Mouse (Mus musculus) CH12.LX (cell line): Measurements from ENCODE around the gene Cbl. TPM values are rescaled to one million over a fixed set of nuclear protein-coding genes. Genes with fewer than 3 reads are reported as not detected.

Experiments
- DNase-seq: peaks from one replicate; pipeline ENCODE4 v3.0.0-alpha.2; 2013; ENCODE audit errors: extremely low read depth
- H3K27ac ChIP-seq: 2 replicates; pipeline ENCODE4 v1.5.1; 2012; ENCODE audit warnings: low read depth, mild to moderate bottlenecking, control low read depth, moderate library complexity; ENCODE audit not compliant: insufficient read depth
- H3K27me3 ChIP-seq: replicated peaks from 2 replicates; pipeline ENCODE3; 2012; ENCODE audit warnings: inconsistent platforms
- H3K36me3 ChIP-seq, 2 experiments: replicated peaks in 1 of 2; 2 replicates each; pipeline versions ENCODE3 to v1.6.1; 2012; ENCODE audit warnings: inconsistent platforms in 1 of 2, low read length in 1 of 2, mild to moderate bottlenecking in 1 of 2, mixed read lengths in 1 of 2, moderate library complexity in 1 of 2; ENCODE audit not compliant: control insufficient read depth in 1 of 2, insufficient read depth in 1 of 2
- H3K4me1 ChIP-seq, 2 experiments: 2 replicates each; pipeline ENCODE4 v1.6.1; 2012; ENCODE audit warnings: inconsistent platforms in 1 of 2, moderate library complexity in 1 of 2; ENCODE audit not compliant: insufficient read depth in 2 of 2, control insufficient read depth in 1 of 2
- H3K4me2 ChIP-seq: 2 replicates; pipeline ENCODE4 v1.6.1; 2012; ENCODE audit warnings: low read depth, mild to moderate bottlenecking, control low read depth; ENCODE audit not compliant: poor library complexity, insufficient read depth, severe bottlenecking
- H3K4me3 ChIP-seq, 3 experiments: fragments of 150-350 bp in 1 of 3; sonication (generic) in 1 of 3; replicated peaks in 1 of 3; 2 replicates each; pipeline versions ENCODE3 to v1.5.1; 2011 to 2012; ENCODE audit warnings: low read depth in 2 of 3, low read length in 2 of 3, mild to moderate bottlenecking in 2 of 3, moderate library complexity in 2 of 3, control low read depth in 1 of 3, improper control_type of control experiment in 1 of 3, inconsistent platforms in 1 of 3, mixed read lengths in 1 of 3; ENCODE audit not compliant: poor library complexity in 1 of 3
- H3K79me2 ChIP-seq: replicated peaks from 2 replicates; pipeline ENCODE4 v1.6.1; 2012; ENCODE audit warnings: mild to moderate bottlenecking, moderate library complexity; ENCODE audit not compliant: control insufficient read depth, poor library complexity, insufficient read depth, severe bottlenecking; ENCODE audit errors: extremely low read depth
- H3K9ac ChIP-seq: 2 replicates; pipeline ENCODE4 v1.6.1; 2012; ENCODE audit warnings: low read depth, mild to moderate bottlenecking, control low read depth, moderate library complexity; ENCODE audit not compliant: insufficient read depth
- H3K9me3 ChIP-seq: replicated peaks from 2 replicates; pipeline ENCODE3; 2012; ENCODE audit warnings: low read length, inconsistent platforms, mixed read lengths
- BHLHE40 ChIP-seq: IDR thresholded peaks from 2 replicates; pipeline ENCODE4 v1.6.1; 2011; ENCODE audit warnings: mild to moderate bottlenecking, low read depth, low read length, improper control_type of control experiment
- CHD2 ChIP-seq: IDR thresholded peaks from 2 replicates; pipeline ENCODE4 v1.6.1; 2011; ENCODE audit warnings: low read length, improper control_type of control experiment
- E2F4 ChIP-seq: IDR thresholded peaks from 2 replicates; pipeline ENCODE4 v1.6.1; 2011; ENCODE audit warnings: low read depth, low read length, improper control_type of control experiment; ENCODE audit not compliant: insufficient replicate concordance
- EP300 ChIP-seq: IDR thresholded peaks from 2 replicates; pipeline ENCODE4 v1.6.1; 2011; ENCODE audit warnings: low read length, improper control_type of control experiment
- GABPA ChIP-seq: IDR thresholded peaks from 2 replicates; pipeline ENCODE4 v1.6.1; 2012; ENCODE audit warnings: low read depth, low read length, improper control_type of control experiment, inconsistent platforms; ENCODE audit not compliant: insufficient replicate concordance
- IRF4 ChIP-seq: IDR thresholded peaks from 2 replicates; pipeline ENCODE4 v1.6.1; 2014; ENCODE audit warnings: low read depth, mild to moderate bottlenecking, inconsistent platforms, low read length, improper control_type of control experiment
- JUN ChIP-seq: IDR thresholded peaks from 2 replicates; pipeline ENCODE4 v1.6.1; 2011; ENCODE audit warnings: low read depth, mild to moderate bottlenecking, low read length, improper control_type of control experiment, moderate library complexity; ENCODE audit not compliant: insufficient read depth
- MAX ChIP-seq: IDR thresholded peaks from 2 replicates; pipeline ENCODE4 v1.6.1; 2011; ENCODE audit warnings: low read length, improper control_type of control experiment
- MAZ ChIP-seq: IDR thresholded peaks from 2 replicates; pipeline ENCODE4 v1.6.1; 2012; ENCODE audit warnings: low read depth, mild to moderate bottlenecking, inconsistent platforms, low read length, improper control_type of control experiment, moderate library complexity
- MXI1 ChIP-seq: IDR thresholded peaks from 2 replicates; pipeline ENCODE4 v1.6.1; 2011; ENCODE audit warnings: mild to moderate bottlenecking, low read depth, low read length, improper control_type of control experiment
- NELFE ChIP-seq: IDR thresholded peaks from 2 replicates; pipeline ENCODE4 v1.6.1; 2011; ENCODE audit warnings: low read depth, low read length, improper control_type of control experiment
- NRF1 ChIP-seq: IDR thresholded peaks from 2 replicates; pipeline ENCODE4 v1.6.1; 2014; ENCODE audit warnings: low read depth, mild to moderate bottlenecking, inconsistent platforms, low read length, improper control_type of control experiment, moderate library complexity
- POLR2A ChIP-seq: IDR thresholded peaks from 2 replicates; pipeline ENCODE4 v1.6.1; 2011; ENCODE audit warnings: low read depth, mild to moderate bottlenecking, improper control_type of control experiment, low read length
- SIN3A ChIP-seq: IDR thresholded peaks from 2 replicates; pipeline ENCODE4 v1.6.1; 2012; ENCODE audit warnings: low read length, improper control_type of control experiment, inconsistent platforms
- TCF12 ChIP-seq: IDR thresholded peaks from 2 replicates; pipeline ENCODE4 v1.6.1; 2014; ENCODE audit warnings: low read depth, mild to moderate bottlenecking, inconsistent platforms, low read length, improper control_type of control experiment
- USF2 ChIP-seq: conservative IDR thresholded peaks from 2 replicates; pipeline ENCODE4 v1.6.1; 2011; ENCODE audit warnings: low read depth, low read length, improper control_type of control experiment
- ZKSCAN1 ChIP-seq: IDR thresholded peaks from 2 replicates; pipeline ENCODE4 v1.6.1; 2012; ENCODE audit warnings: low read depth, inconsistent platforms, low read length, improper control_type of control experiment, borderline replicate concordance
- dilution Hi-C: fragments of 300-500 bp; cut with MboI; formaldehyde crosslinking; loops from 2 replicates; pipeline ENCODE4 v1.14.3; 2020; ENCODE audit warnings: low sequenced_read_pairs; ENCODE audit not compliant: extremely low pct_unique_long_range_greater_than_20kb, extremely low pct_ligation_motif_present
- in situ Hi-C: fragments of 300-500 bp; cut with MboI; formaldehyde crosslinking; loops from 3 replicates; pipeline ENCODE4 v1.14.3; 2019; ENCODE audit warnings: low sequenced_read_pairs, low pct_ligation_motif_present, low pct_unique_long_range_greater_than_20kb, mixed read lengths
- polyA plus RNA-seq: library from polyadenylated mRNA; unstranded; fragments of >175 nt; gene quantifications from 2 replicates; pipeline ENCODE4 v1.2.1, GENCODE M21; 2012; ENCODE audit warnings: low read depth; ENCODE audit not compliant: insufficient read length
- total RNA-seq, 2 experiments: library from RNA; depleted of rRNA; stranded (reverse); fragments of 300-350 nt in 1 of 2; fragments of >200 nt in 1 of 2; gene quantifications; 2 replicates each; pipeline ENCODE4 v1.2.3; 2012 to 2014

Cbl gene
- total and polyA plus RNA-seq, 3 experiments = 8.3 to 39.0 (median 11.9) TPM

DNA sequence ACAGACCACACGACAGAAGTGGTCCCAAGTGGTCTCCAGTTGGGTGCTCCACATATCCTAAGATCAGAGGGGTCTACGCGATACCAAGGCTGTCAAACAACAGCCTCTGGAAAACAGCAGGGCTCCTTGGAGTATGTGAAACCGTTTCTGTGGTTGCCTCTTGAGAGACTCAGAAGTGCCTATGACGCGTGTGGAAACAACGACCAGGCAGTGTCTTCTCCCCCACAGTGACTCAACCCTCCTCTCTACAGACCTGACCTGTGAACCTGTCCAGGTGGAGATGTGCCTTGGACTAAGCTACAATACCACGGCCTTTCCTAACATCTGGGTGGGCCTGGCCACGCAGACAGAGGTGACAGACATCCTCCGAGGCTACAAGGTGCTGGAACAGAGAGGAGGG lies 128.1 kb downstream of the Cbl start:
- no peak for TF ChIP-seq JUN
- no peak for TF ChIP-seq MAX
- no peak for TF ChIP-seq MXI1
- no peak for TF ChIP-seq E2F4
- no peak for TF ChIP-seq TCF12
- no peak for TF ChIP-seq POLR2A
- no peak for TF ChIP-seq GABPA
- TF ChIP-seq IRF4 = no peak
- TF ChIP-seq EP300 = no peak
- TF ChIP-seq MAZ = no peak
- no peak for TF ChIP-seq NRF1
- no peak for TF ChIP-seq BHLHE40
- no peak for TF ChIP-seq ZKSCAN1
- TF ChIP-seq NELFE = no peak
- no peak for TF ChIP-seq SIN3A
- no peak for TF ChIP-seq USF2
- no peak for TF ChIP-seq CHD2
- dilution Hi-C loops = no loop called here
- H3K9ac ChIP-seq = no peak overlapping the region
- no peak overlapping the region for H3K4me3 ChIP-seq
- no peak for DNase-seq
- peaks cover 36% of the 10 kb centered on the region for H3K79me2 ChIP-seq
- no peak overlapping the region for H3K27ac ChIP-seq
- H3K9me3 ChIP-seq = no peaks in the 10 kb centered on the region
- peaks cover 36 to 91% of the 10 kb centered on the region in 2 experiments for H3K36me3 ChIP-seq
- H3K4me2 ChIP-seq = no peak overlapping the region
- peaks cover 8 to 52% of the 10 kb centered on the region in 2 experiments for H3K4me1 ChIP-seq
- in situ Hi-C loops = no loop called here
- no peaks in the 10 kb centered on the region for H3K27me3 ChIP-seq

DNA sequence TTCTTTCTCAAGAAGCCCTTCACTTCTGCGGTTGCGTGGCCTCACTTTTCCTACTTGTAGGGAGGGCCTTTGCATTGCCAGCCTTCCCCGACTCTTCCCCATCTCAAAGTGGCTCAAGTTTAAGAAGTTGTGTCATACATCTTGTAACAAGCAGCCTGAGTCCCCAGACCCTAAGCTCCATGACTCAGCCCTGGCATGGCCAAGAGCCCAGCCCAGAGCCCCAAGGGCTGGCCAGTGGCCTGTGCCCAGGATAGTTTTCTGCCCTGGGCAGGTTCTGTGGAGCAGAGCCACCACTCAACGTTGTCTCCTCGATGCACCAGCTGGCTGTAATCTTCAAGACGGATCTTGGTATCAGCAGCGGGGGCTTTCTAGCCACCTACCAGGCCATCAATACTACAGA lies 129.0 kb downstream of the Cbl start:
- no peak overlapping the region for H3K27ac ChIP-seq
- H3K27me3 ChIP-seq = no peaks in the 10 kb centered on the region
- no peak overlapping the region for H3K4me2 ChIP-seq
- TF ChIP-seq MAZ (no peak), NRF1 (no peak)
- TF ChIP-seq, all 38 proteins: peak for 0
- H3K9me3 ChIP-seq = no peaks in the 10 kb centered on the region
- peaks cover 5 to 44% of the 10 kb centered on the region in 2 experiments for H3K4me1 ChIP-seq
- dilution Hi-C loops = no loop called here
- H3K9ac ChIP-seq = no peak overlapping the region
- no peak for DNase-seq
- H3K36me3 ChIP-seq = peaks cover 32 to 88% of the 10 kb centered on the region in 2 experiments
- no peak overlapping the region for H3K4me3 ChIP-seq
- in situ Hi-C loops = no loop called here
- peaks cover 29% of the 10 kb centered on the region for H3K79me2 ChIP-seq
